Mouse (Mus musculus): ENCODE results near the gene Calr. TPM values are rescaled to one million over a fixed set of nuclear protein-coding genes. Genes with fewer than 3 reads are reported as not detected.
"Not testable (repeated sequence)": the region's sequence is repeated elsewhere in the genome, so short reads cannot be mapped to it uniquely, and the experiment has no call there.

Gene Calr
- total RNA-seq, 1 experiment from 2014 or later: 1,079 TPM

DNA sequence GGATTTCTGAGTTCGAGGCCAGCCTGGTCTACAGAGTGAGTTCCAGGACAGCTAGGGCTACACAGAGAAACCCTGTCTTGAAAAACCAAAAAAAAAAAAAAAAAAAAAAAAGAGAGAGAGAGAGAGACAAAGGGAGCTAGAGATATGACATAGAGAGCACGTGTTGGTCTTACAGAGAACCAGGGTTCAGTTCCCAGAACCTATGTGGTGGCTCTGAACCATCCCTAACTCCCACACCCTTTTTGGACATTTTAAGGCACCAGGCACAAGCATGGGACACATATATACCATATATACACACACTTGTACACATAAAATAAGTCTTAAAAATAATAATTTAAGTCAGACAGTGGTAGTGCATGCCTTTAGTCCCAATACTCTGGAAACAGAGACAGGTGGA is 20.2 kb downstream of the Calr start:
- not testable (repeated sequence) for ATAC-seq (replicated peaks; ENCODE audit: insufficient number of reproducible peaks, low FRiP score, low TSS enrichment, poor library complexity, severe bottlenecking)

DNA sequence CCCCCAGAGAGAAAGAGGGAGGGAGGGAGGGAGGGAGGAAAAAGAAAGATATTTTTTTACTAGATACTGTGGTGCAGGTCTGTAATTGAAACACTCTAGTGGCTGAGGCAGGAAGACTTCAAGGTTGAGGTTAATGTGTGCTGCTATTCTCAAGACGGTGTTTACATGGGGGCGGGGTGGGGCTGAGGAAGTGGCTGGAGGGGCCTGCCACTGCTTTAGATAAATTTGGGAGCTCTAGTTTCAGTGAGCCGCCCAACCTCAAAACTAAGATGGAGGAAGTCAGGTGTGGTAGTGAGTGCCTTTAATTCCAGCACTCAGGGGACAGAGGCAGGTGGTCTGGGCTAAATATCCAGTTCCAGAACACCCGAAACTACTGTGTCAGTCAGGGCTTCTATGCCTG is 21.1 kb downstream of the Calr start:
- no peak for ATAC-seq (replicated peaks; ENCODE audit: insufficient number of reproducible peaks, low FRiP score, low TSS enrichment, poor library complexity, severe bottlenecking)

DNA sequence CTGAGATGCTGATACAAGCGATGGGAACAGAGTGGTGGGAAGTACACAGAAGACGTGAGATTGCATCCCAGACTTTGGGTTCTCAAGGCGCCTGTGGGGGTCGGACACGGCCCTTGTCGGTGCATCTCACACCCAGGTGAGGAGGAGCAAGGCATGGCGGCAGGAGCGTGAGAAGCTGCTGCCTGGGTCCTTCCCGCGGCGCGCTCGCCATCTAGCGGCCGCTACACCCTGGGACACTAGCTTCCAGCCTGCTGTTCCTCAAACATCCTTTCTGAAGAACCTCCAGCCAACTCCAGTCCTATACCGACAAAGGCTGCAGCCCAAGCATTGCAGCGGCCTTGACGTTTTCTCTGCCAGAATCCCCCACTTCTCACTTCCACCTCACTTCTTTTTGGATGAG is 23.1 kb downstream of the Calr start:
- ATAC-seq (replicated peaks; ENCODE audit: insufficient number of reproducible peaks, low FRiP score, low TSS enrichment, poor library complexity, severe bottlenecking): peak; percentile 72

DNA sequence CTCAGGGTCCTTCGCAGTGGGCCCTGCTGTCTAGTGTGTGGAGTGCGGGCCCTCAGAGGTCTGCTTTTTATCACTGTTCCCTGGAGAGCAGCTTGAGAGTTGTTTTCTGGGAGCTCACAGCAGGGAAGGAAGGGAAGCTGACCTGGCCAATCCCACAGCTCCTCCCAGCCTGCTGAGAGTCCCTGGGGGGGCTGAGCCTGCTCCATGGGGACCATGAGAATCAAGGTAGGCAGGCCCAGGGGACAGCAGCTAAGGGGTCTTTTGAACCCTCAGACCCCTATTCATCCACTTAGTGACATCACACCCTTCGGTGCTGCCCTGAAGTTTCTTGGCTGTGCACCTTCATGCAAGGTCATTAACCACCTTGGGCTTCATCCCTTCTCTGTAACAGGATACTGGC is 24.0 kb downstream of the Calr start, which contains the start of gene Dand5:
Gene Dand5, minus strand, starts transcription at position 101 of the 400 bp plus-strand sequence.
- no peak for ATAC-seq (replicated peaks; ENCODE audit: insufficient number of reproducible peaks, low FRiP score, low TSS enrichment, poor library complexity, severe bottlenecking)

DNA sequence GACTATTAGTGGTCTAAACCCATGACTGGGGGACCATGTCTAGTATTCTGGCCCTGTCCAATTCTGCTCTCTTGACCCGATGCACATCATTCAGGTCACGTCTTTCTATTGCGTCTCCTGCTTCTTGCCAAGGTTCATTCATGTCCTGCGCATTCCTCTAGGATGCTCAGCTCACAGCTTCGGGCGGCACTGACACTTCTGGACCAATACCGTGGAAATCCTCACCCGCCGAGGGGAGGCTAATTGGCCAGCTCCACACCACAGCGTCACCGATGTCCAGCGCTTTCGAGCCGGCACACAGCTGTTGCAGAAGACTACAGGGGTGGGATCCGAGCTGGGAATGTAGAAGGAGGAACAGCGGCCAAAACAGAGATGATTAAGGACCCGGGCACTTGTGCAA is 30.6 kb downstream of the Calr start:
- no peak for ATAC-seq (replicated peaks; ENCODE audit: insufficient number of reproducible peaks, low FRiP score, low TSS enrichment, poor library complexity, severe bottlenecking)

DNA sequence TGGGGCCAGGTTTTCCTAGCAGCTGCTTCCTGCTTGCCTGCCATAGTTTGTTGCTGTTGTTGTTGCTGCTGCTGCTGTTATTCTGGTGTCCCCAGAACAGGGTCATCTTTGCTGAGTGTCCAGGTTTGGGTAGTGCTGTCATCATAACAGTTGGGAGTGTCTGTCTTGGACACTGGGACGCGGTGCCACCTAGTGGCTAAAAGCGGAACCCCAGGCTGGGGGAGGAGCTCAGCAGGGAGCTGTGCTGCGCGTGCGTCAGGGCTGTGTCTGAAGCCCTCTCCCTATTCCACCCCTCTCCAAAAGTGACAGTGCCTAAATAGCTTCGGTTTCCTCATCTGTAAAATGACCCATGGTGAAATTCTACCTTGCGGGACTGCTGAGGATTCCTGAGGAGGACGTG is 31.2 kb downstream of the Calr start:
- ATAC-seq (replicated peaks; ENCODE audit: insufficient number of reproducible peaks, low FRiP score, low TSS enrichment, poor library complexity, severe bottlenecking): peak; percentile 87

DNA sequence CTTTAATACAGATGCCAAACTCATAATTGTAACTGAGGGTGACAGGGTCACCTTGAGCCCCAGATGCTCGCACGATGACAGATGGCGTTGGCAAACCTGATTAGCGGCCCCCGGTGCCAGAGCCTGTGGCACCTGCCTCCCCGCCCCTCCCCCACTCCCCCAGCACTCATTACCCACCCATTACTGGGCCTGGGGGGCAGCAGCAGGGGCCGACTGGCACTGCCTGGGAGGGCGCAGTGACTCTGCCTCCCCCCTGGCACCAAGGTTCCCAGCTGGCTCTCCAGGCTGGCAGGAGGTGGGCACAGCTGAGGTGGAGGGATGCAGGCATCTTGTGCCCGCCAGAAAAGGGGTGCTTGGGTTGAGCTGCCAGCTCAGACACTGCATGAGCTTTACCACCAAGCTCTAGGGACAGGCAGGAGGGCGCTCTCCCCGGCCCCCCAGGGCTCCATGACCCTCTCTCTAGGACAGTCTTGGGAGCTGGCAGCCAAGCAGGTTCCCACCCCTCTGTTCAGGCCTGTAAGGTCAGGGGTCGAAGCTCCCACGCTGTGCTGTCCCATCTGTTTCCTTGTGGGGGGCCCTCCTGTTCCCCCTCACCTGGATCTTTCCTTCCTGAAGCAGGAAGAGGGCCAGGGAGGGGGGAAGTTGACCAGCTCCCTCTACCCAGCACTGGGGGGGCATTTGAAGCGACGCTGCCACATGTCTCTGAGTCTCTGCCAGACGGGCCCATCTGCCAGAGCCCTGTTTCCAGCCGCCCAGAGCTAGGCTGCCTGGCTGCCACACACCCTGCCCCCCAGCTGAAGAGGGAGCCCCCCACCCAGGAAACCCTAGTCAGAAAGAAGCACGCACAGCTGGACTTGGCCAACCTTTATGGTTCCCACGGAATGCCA is 31.9 kb downstream of the Calr start:
- no peak for ATAC-seq (replicated peaks; ENCODE audit: insufficient number of reproducible peaks, low FRiP score, low TSS enrichment, poor library complexity, severe bottlenecking)

DNA sequence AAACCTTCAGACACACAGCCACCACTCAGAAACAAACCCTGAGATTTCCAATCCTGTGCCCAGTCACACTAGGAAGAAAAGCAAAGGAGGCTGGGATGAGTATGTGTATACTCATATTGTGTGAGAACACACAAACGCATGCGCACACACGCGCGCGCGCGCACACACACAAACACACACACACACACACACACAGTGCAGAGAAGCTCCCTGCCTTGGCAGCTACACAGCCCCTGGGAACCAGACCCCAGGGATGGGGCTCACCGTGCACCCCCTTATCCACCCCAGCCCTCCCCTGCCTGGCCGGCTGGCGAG is 32.5 kb downstream of the Calr start:
- no peak for ATAC-seq (replicated peaks; ENCODE audit: insufficient number of reproducible peaks, low FRiP score, low TSS enrichment, poor library complexity, severe bottlenecking)

DNA sequence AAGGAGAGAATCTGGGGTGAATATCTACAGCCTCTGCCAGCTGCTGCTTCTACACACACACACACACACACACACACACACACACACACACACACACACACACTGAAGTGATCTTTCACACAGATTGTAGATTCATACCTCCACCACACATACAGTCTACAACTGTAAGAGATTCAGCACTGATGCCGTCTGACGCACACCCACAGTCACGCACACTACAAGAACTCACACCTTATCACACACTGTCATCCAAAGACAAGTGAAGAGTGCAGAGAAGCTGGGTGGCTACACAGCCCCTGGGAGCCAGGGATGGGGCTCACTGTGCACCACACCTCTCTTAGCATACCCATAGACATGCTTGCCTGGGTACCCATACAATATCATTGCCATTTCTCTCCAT is 32.9 kb downstream of the Calr start:
- no peak for ATAC-seq (replicated peaks; ENCODE audit: insufficient number of reproducible peaks, low FRiP score, low TSS enrichment, poor library complexity, severe bottlenecking)

DNA sequence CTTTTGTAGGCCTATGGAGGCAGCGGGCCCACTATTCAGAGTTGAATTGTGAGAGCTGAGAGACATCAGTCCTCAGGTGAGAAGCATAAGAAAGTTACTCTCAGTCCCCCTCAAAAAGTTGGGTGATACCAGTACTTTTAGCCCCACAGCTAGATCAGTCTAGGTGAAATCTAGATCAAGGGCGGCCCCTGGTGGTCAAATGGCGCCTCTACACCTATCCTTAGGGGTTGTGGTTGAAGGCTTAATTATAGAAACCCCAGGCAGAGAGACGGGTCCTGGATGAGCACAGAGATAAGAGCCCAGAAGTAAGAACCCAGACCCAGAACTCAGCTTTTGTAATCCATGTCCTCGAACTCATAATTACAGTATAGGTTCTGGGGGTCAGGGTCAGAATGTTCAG is 33.7 kb downstream of the Calr start:
- ATAC-seq (replicated peaks; ENCODE audit: insufficient number of reproducible peaks, low FRiP score, low TSS enrichment, poor library complexity, severe bottlenecking): peak; percentile 46

DNA sequence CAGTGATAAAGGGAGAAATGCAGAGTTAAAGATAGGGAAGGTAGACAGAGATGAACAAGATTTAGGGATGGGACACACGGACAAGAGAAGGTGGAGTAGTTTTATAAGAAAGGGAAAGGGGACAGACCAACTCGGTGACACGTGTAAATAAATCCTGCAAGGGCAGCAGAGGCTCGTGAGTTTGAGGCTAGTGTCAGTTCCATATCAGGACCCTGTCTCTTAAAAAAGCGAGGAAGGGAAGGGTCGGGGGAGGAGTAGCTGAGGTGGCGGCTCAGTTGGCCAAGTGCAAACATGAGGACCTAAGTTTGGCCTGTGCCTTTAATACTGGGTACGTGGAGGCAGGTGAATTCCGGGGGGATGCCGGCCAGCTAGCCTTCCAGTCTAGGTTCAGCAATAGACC is 35.4 kb downstream of the Calr start:
- no peak for ATAC-seq (replicated peaks; ENCODE audit: insufficient number of reproducible peaks, low FRiP score, low TSS enrichment, poor library complexity, severe bottlenecking)

DNA sequence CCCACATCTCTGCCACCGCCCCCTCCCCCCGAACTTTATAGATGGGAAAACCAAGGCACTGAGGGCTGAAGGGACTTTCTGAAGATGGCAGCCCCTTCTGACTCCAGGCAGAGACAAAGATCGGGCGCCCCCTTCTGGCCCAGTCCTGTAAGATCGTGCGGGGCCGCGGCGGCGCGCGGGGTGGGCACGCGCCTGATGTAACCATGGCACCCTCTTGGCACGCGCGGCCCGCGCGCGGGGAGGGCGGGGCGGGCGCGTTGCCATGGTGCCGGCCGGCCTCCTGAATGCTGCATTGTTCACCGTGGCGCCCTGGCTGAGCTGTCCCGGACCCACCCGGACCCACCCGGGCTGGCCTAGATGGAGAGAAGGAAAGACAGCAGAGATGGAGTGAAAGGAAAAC is 35.8 kb downstream of the Calr start:
- peak; percentile 57 for ATAC-seq (replicated peaks; ENCODE audit: insufficient number of reproducible peaks, low FRiP score, low TSS enrichment, poor library complexity, severe bottlenecking)

DNA sequence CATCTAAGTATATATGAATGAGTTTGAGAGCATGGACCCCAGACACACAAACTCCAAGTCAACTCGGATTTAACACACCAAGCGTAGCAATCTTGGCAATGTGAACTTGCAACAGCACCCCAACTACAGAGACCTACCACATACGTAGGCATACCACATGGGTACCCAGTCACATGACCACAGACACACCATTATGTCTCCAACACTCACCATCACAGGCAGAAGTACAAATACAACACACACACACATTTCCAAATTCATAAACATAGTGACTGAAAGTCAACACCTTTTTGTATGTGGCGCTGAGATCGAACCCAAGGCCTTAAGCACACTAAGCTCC is 36.8 kb downstream of the Calr start:
- no peak for ATAC-seq (replicated peaks; ENCODE audit: insufficient number of reproducible peaks, low FRiP score, low TSS enrichment, poor library complexity, severe bottlenecking)

DNA sequence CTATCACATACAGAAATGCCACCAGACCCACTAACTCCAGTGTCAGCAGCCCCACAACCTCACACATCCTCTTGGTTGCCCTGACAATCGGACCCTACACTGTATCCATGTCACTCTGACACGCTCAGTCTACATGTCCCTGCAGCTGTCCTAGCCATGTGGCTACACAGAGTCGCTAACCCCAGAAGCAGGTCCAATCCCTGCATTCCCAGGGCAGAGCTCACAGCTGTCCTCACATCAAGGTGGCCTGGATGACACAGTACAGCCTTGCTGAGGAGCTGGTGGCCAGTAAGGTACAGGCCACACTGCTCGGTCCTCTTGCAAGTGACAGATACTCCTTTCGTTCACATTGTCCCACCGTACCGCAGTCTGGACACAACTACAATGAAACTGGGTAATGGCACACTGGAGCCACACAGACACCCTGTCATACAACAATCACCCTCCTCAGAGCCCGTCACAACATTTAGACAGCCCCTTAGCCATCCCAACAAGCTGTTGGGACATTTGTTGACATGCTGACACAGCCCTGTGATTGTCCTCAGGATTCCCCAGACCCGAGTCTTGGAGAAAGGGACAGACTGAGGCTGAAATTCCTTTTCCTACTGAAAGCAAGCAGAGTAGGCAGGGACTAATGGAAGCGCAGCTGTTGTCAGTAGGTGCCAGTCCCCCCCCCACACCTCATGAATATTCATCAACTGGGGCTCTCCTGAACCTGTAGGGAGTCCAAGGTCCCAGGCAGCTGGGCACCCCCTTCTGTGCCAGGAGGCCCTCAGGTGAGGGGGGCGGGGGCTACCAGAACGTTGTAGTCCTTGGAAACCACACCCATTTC is 37.4 kb downstream of the Calr start:
- ATAC-seq (replicated peaks; ENCODE audit: insufficient number of reproducible peaks, low FRiP score, low TSS enrichment, poor library complexity, severe bottlenecking): no peak

DNA sequence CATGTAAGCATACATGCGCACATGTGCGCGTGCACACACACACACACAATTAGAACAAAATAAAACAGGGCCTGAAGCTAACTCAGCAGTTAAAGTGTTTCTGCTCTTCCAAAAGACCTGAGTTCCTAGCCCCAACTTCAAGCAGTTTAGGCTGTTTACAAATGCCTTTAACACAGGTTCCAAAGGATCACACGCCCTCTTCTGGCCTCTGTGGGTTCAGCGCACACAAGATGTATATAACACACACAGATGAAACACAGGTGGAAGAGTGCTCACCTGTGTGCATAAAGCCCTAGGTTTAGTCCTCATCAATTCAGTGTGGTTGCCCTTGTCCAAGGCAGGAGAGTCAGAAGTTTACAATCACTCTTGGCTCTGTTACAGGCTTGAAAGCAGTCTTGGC is 40.7 kb downstream of the Calr start:
- ATAC-seq (replicated peaks; ENCODE audit: insufficient number of reproducible peaks, low FRiP score, low TSS enrichment, poor library complexity, severe bottlenecking): no peak

DNA sequence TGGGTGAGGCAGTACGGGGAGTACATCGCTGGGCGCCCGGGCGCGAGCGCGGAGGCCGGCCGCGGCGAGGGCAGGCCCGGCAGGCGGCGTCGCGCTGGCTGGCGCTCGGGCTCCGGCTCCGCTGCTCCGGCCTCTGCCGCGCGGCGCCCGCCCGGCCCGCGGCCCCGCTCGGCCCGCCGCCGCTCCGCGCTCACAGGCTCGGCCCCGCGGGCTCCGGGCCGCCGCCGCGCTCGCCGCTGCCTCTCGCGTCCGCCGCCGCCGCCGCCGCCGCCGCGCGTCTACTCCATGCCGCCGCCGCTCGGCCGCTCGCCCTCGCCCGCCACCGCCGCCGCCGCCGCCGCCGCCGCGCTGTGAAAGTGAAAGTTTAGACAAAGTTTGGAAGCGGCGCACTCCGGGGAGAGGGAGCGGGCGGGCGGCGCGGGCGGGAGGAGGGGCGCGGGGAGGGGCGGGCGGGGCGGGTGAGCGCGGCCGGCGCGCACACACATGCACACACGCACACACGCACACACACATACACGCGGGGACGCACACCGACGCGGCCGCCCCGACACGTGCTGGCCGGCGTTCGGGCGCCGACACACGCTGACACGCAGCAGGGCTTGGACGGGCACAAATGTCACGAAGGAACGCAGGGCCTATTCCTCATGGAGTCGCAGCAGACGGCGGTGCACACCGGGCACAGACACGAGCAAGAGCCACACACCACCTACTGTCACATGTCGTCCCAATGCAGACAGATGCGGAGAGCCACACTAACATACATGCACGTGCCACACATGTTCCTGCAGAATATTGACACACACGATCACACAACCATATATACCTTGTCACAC is 46.5 kb downstream of the Calr start, which contains the start of gene Nfix:
Gene Nfix, minus strand, starts transcription at position 346 of the 833 bp plus-strand sequence.
- no peak for ATAC-seq (replicated peaks; ENCODE audit: insufficient number of reproducible peaks, low FRiP score, low TSS enrichment, poor library complexity, severe bottlenecking)

DNA sequence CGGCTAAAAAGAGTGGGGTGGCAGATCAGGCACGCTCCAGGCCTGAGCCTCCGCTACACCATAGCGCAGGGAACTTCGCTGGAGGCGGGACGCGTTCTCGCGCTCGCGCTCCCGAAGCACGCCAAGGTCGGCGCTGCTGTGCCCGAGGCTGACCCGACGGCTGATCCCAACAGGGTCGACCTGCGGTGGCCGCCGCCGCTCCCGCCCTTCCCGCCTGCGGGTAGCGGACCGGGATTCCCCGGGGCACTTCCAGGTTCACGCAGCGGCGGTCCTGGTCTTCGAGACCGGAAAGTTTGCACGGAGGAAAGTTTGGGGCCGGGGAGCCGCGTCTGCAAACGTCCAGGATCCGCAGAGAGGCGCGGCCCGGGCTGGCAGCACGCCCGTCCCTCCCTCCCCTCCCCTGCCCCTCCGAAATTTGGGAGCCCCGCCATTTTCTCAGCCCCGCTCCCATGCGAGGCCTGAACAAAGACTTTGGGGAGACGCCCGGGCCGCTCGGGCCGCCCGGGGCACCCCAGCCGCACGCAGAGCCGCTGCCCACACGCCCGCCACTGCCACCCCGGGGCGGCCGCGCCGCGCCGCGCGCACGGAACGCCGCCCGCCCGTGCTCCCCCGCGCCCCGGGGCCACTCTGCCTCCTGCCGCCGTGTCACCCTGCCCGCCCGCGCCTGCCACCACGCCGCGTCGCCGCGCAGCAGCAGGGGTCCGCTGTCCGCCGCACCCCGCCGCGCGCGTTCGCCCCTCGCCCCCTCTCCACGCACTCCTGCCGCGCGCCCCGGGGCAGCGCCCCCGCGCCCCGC is 47.4 kb downstream of the Calr start:
- ATAC-seq (replicated peaks; ENCODE audit: insufficient number of reproducible peaks, low FRiP score, low TSS enrichment, poor library complexity, severe bottlenecking): no peak; the same call in 1 of the 2 replicates

DNA sequence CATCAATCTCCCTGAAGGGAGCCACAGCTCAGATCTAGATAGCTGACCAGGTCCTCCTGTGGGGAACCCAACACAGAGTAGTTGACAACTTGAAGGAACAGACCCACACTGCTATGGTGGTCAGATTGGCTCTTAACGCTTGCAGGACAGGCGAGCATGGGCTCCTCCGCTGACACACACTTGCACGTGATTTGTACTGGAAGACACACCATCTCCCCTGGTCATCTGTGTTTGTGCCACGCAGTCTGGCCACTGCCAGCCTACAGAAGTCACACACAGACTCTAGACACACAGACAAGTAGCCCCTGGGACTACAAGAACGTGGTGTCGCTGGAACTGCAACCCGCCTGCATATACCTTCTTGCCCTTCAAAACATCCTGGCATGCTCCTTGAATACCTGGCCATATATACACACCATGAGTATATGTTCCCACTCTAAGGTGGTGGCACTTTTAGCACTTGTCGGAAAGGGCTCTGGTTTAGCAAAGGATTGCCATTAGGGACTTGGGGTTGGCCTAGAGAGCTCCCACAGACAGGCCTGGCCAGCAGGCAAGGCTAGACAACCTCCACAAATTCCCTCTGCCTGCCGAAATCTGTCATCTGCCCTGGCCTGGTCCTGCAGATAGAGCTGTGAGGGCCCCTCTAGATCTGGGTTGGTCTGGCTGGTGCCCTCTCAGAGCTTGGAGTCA is 48.1 kb downstream of the Calr start:
- ATAC-seq (replicated peaks; ENCODE audit: insufficient number of reproducible peaks, low FRiP score, low TSS enrichment, poor library complexity, severe bottlenecking): no peak

Measured in monocyte, adult 5-6 weeks (primary cell).